Mouse (Mus musculus) inflammation-experienced regulatory T-cells, adult 16 weeks (primary cell): ENCODE data around the gene Cldn34c3. TPM values are rescaled to one million over a fixed set of nuclear protein-coding genes. Genes with fewer than 3 reads are reported as not detected.

Source experiments
- polyA plus RNA-seq: library from polyadenylated mRNA; unstranded; fragments of 100-300 nt; shearing (Covaris generic); gene quantifications from one replicate; pipeline ENCODE4 v1.2.1, GENCODE M21; 2017

The Cldn34c3 gene
- polyA plus RNA-seq: not detected

GRCm38 (mm10) chrX:123793365-123793764, at the start of gene Cldn34c3:
Cldn34c3 (plus strand) TSS chrX:123793665.

Other genes with a start within 250 kb of the Cldn34c3 start
- not detected for gene Cldn34c2, start 212.0 kb upstream of the Cldn34c3 start, polyA plus RNA-seq
- not detected for gene Gm17467, start 88.9 kb upstream of the Cldn34c3 start, polyA plus RNA-seq